Mouse (Mus musculus) hematopoietic stem cell, adult 5-6 weeks (primary cell): ENCODE results near the gene Fgf15. TPM values are rescaled to one million over a fixed set of nuclear protein-coding genes. Genes with fewer than 3 reads are reported as not detected.

Source experiments
- ATAC-seq, 2 experiments: fragments of 125-278 bp in 1 of 2; replicated peaks in 1 of 2; 2 replicates each; pipeline ENCODE4 v1.8.0; 2016 to 2017; ENCODE audit warnings: inconsistent platforms in 2 of 2, mild to moderate bottlenecking in 2 of 2, moderate number of reproducible peaks in 2 of 2, low read depth in 1 of 2, moderate TSS enrichment in 1 of 2; ENCODE audit not compliant: low FRiP score in 2 of 2, poor library complexity in 2 of 2, severe bottlenecking in 2 of 2, insufficient read depth in 1 of 2, low TSS enrichment in 1 of 2
- total RNA-seq: library from RNA; stranded (forward); fragments of 172-1452, 232-1000 nt; gene quantifications from 2 replicates; pipeline ENCODE4 v1.2.3, GENCODE M21; 2017

The Fgf15 gene
- total RNA-seq = not detected in 2 replicates

GRCm38 (mm10) chr7:144896294-144897218 lies at the start of gene Fgf15:
Gene Fgf15, plus strand, starts transcription at chr7:144896531.
- ATAC-seq = peak in 1 of 2 experiments; percentile 26; a peak in 2 of 4 replicates

GRCm38 (mm10) chr7:144847067-144847466 lies 49.3 kb upstream of the Fgf15 start, which contains the start of gene Fgf4:
Gene Fgf4, plus strand, starts transcription at chr7:144847367.
- no peak for ATAC-seq

GRCm38 (mm10) chr7:144851321-144851720 lies 45.0 kb upstream of the Fgf15 start:
- ATAC-seq = no peak

GRCm38 (mm10) chr7:144854966-144855365 lies 41.4 kb upstream of the Fgf15 start:
- ATAC-seq = no peak

- no peak for ATAC-seq
These were observed 39.2 kb upstream of the Fgf15 start for GRCm38 (mm10) chr7:144857158-144857557.

GRCm38 (mm10) chr7:144857826-144858342 lies 38.4 kb upstream of the Fgf15 start:
- no peak for ATAC-seq

GRCm38 (mm10) chr7:144858702-144859101 lies 37.6 kb upstream of the Fgf15 start:
- ATAC-seq = no peak

GRCm38 (mm10) chr7:144861056-144861768 lies 35.1 kb upstream of the Fgf15 start:
- no peak for ATAC-seq

- ATAC-seq = no peak
These were observed 34.6 kb upstream of the Fgf15 start for GRCm38 (mm10) chr7:144861769-144862070.

- ATAC-seq = no peak
These were observed 34.2 kb upstream of the Fgf15 start for GRCm38 (mm10) chr7:144862126-144862525.

- ATAC-seq = peak; percentile 73 to 79; a peak in 3 of 4 replicates
These were observed 33.6 kb upstream of the Fgf15 start for GRCm38 (mm10) chr7:144862712-144863111.

GRCm38 (mm10) chr7:144863196-144863595 lies 33.1 kb upstream of the Fgf15 start:
- ATAC-seq = no peak

- no peak for ATAC-seq
These were observed 32.1 kb upstream of the Fgf15 start for GRCm38 (mm10) chr7:144864160-144864670.

GRCm38 (mm10) chr7:144867161-144867560 lies 29.2 kb upstream of the Fgf15 start:
- ATAC-seq = no peak

GRCm38 (mm10) chr7:144867602-144868001 lies 28.7 kb upstream of the Fgf15 start:
- no peak for ATAC-seq

GRCm38 (mm10) chr7:144872420-144872819 lies 23.9 kb upstream of the Fgf15 start:
- ATAC-seq = no peak

GRCm38 (mm10) chr7:144873160-144873559 lies 23.2 kb upstream of the Fgf15 start:
- no peak for ATAC-seq

- ATAC-seq = no peak
These were observed 22.1 kb upstream of the Fgf15 start for GRCm38 (mm10) chr7:144874226-144874625.
